Mouse (Mus musculus) heart, postnatal 36 days (tissue): Measurements from ENCODE around the gene Srl. TPM values are rescaled to one million over a fixed set of nuclear protein-coding genes. Genes with fewer than 3 reads are reported as not detected.

ENCODE experiments used
- DNase-seq, 2 experiments: peaks; one replicate each; pipeline ENCODE4 v3.0.0; 2021 to 2022
- intact Hi-C: fragments of 180-260 bp; cut with DNase I; formaldehyde crosslinking; loops from one replicate; pipeline ENCODE4 v1.15.1; 2025
- total RNA-seq, 2 experiments: library from RNA; stranded (reverse); gene quantifications; 2 replicates each; pipeline ENCODE4 v1.2.3; 2021

The Srl gene
- total RNA-seq, 2 experiments from 2014 or later: 873 to 1,040 TPM

GRCm38 (mm10) chr16:4431841-4432240, 109.8 kb downstream of the Srl start:
- intact Hi-C loops: no loop called here
- no peak for DNase-seq

GRCm38 (mm10) chr16:4431013-4431412, 110.6 kb downstream of the Srl start:
- intact Hi-C loops: no loop called here
- DNase-seq: no peak

GRCm38 (mm10) chr16:4430232-4430631, 111.4 kb downstream of the Srl start:
- DNase-seq: no peak
- intact Hi-C loops: no loop called here

Other genes starting within 250 kb of the Srl start
- gene Adcy9, start 121.3 kb downstream of the Srl start, total RNA-seq: 10 to 100 TPM; 25.5 to 25.7 TPM
- gene Tfap4, start 18.0 kb upstream of the Srl start, total RNA-seq: 1 to 10 TPM; 4.4 to 4.6 TPM
- 10 to 100 TPM; 16.0 to 16.7 TPM for gene Glis2, start 52.9 kb upstream of the Srl start, total RNA-seq
- 100 to 1,000 TPM; 134 to 150 TPM for gene Pam16, start 83.2 kb upstream of the Srl start, total RNA-seq
- gene Vasn, start 98.1 kb upstream of the Srl start, total RNA-seq: 10 to 100 TPM in 1 of 2 experiments, 1 to 10 TPM in 1; 9.2 to 11.0 TPM
- gene Dnaja3, start 98.2 kb upstream of the Srl start, total RNA-seq: 100 to 1,000 TPM; 143 to 164 TPM
- gene Coro7, start 138.0 kb upstream of the Srl start, total RNA-seq: 10 to 100 TPM; 13.0 to 13.7 TPM
- gene Nmral1, start 177.5 kb upstream of the Srl start, total RNA-seq: 1 to 10 TPM; 2.8 to 3.4 TPM
- gene Hmox2, start 184.5 kb upstream of the Srl start, total RNA-seq: 10 to 100 TPM; 72.2 to 88.2 TPM
- 10 to 100 TPM; 59.0 to 66.1 TPM for gene Cdip1, start 248.5 kb upstream of the Srl start, total RNA-seq